Mouse (Mus musculus) 416B (cell line): ENCODE results near the gene Cdk5r2.

Experiments
- DNase-seq: peaks from one replicate; pipeline ENCODE4 v3.0.0; 2011; ENCODE audit warnings: low read depth

The Cdk5r2 gene

GRCm38 (mm10) chr1:74851001-74851775 lies 3.5 kb upstream of the Cdk5r2 start:
- no peak for DNase-seq

- DNase-seq = no peak
Observed at GRCm38 (mm10) chr1:74855156-74855555, 422 bp downstream of the Cdk5r2 start.

- DNase-seq = no peak
Observed at GRCm38 (mm10) chr1:74855651-74856438, 1.1 kb downstream of the Cdk5r2 start.

- no peak for DNase-seq
Observed at GRCm38 (mm10) chr1:74856439-74856720, 1.6 kb downstream of the Cdk5r2 start.

- DNase-seq = no peak
Observed at GRCm38 (mm10) chr1:74856791-74857190, 2.1 kb downstream of the Cdk5r2 start.

GRCm38 (mm10) chr1:74857201-74857600 lies 2.5 kb downstream of the Cdk5r2 start:
- DNase-seq = no peak

GRCm38 (mm10) chr1:74857677-74858076 lies 2.9 kb downstream of the Cdk5r2 start:
- no peak for DNase-seq

- no peak for DNase-seq
Observed at GRCm38 (mm10) chr1:74858171-74858719, 3.5 kb downstream of the Cdk5r2 start.

- DNase-seq = no peak
Observed at GRCm38 (mm10) chr1:74858805-74859204, 4.1 kb downstream of the Cdk5r2 start.

GRCm38 (mm10) chr1:74859223-74859984 lies 4.7 kb downstream of the Cdk5r2 start:
- peak; percentile 17 for DNase-seq

GRCm38 (mm10) chr1:74861783-74862182 lies 7.0 kb downstream of the Cdk5r2 start:
- DNase-seq = peak; percentile 16

GRCm38 (mm10) chr1:74872218-74872617 lies 17.5 kb downstream of the Cdk5r2 start:
- no peak for DNase-seq

- no peak for DNase-seq
Observed at GRCm38 (mm10) chr1:74877199-74877598, 22.5 kb downstream of the Cdk5r2 start.

GRCm38 (mm10) chr1:74880785-74881360 lies 26.1 kb downstream of the Cdk5r2 start:
- DNase-seq = peak; percentile 52

GRCm38 (mm10) chr1:74882055-74882734 lies 27.5 kb downstream of the Cdk5r2 start:
- DNase-seq = no peak

GRCm38 (mm10) chr1:74882828-74883227 lies 28.1 kb downstream of the Cdk5r2 start:
- DNase-seq = no peak

- DNase-seq = no peak
Observed at GRCm38 (mm10) chr1:74883441-74883840, 28.7 kb downstream of the Cdk5r2 start.

- no peak for DNase-seq
Observed at GRCm38 (mm10) chr1:74884196-74885141, 29.7 kb downstream of the Cdk5r2 start.

- no peak for DNase-seq
Observed at GRCm38 (mm10) chr1:74885369-74886042, 30.8 kb downstream of the Cdk5r2 start, which contains the start of gene Fev. Gene Fev, minus strand, starts transcription at chr1:74885419.

GRCm38 (mm10) chr1:74891513-74891912 lies 36.8 kb downstream of the Cdk5r2 start:
- DNase-seq = peak; percentile 35
